Mouse (Mus musculus) midbrain, embryonic 11.5 days (tissue): ENCODE measurements around the gene Gimap8. TPM values are rescaled to one million over a fixed set of nuclear protein-coding genes. Genes with fewer than 3 reads are reported as not detected.

ENCODE experiments used
- ATAC-seq: fragments of 200-750 bp; cut with Nextera tagmentation; 2 replicates; pipeline ENCODE4 v1.8.0; 2017; ENCODE audit warnings: moderate TSS enrichment, moderate library complexity; ENCODE audit not compliant: low FRiP score
- DNase-seq: peaks from one replicate; pipeline ENCODE4 v3.0.0; 2015; ENCODE audit warnings: low spot score; ENCODE audit errors: missing footprints
- H3K27ac ChIP-seq: fragments of 300-500 bp; sonication (generic); 2 replicates; pipeline ENCODE4 v1.5.1; 2014; ENCODE audit warnings: low read depth, low read length
- H3K27me3 ChIP-seq: fragments of 300-500 bp; sonication (generic); 2 replicates; pipeline ENCODE4 v1.6.1; 2014; ENCODE audit warnings: mild to moderate bottlenecking, low read length, moderate library complexity, mixed read lengths; ENCODE audit not compliant: control insufficient read depth, insufficient read depth
- H3K36me3 ChIP-seq: fragments of 300-500 bp; sonication (generic); 2 replicates; pipeline ENCODE4 v1.6.1; 2014; ENCODE audit warnings: mild to moderate bottlenecking, low read length, moderate library complexity, mixed read lengths; ENCODE audit not compliant: control insufficient read depth, insufficient read depth
- H3K4me1 ChIP-seq: fragments of 300-500 bp; sonication (generic); 2 replicates; pipeline ENCODE4 v1.6.1; 2014; ENCODE audit warnings: low read length; ENCODE audit not compliant: control insufficient read depth, insufficient read depth
- H3K4me2 ChIP-seq: fragments of 300-500 bp; sonication (generic); 2 replicates; pipeline ENCODE4 v1.6.1; 2014; ENCODE audit warnings: mild to moderate bottlenecking, moderate library complexity
- H3K4me3 ChIP-seq: fragments of 300-500 bp; sonication (generic); 2 replicates; pipeline ENCODE4 v1.5.1; 2014; ENCODE audit warnings: low read depth, low read length
- H3K9ac ChIP-seq: fragments of 300-500 bp; sonication (generic); 2 replicates; pipeline ENCODE4 v1.6.1; 2014; ENCODE audit warnings: low read length
- H3K9me3 ChIP-seq: fragments of 300-500 bp; sonication (generic); 2 replicates; pipeline ENCODE4 v1.6.1; 2016; ENCODE audit warnings: low read length; ENCODE audit not compliant: control insufficient read depth
- WGBS: fragments of 180-500 bp; shearing (Covaris S2); extraction: QIAGEN DNeasy Blood & Tissue Kit; methylation state at CpG from one replicate; pipeline ENCODE4 v1.1.7; 2014; 5-methylcytosine and 5-hydroxymethylcytosine counted together
- polyA plus RNA-seq: library from polyadenylated mRNA; unstranded; fragments of >200 nt; fragmentation: Nextera tagmentation; extraction: Ambion mirVana; gene quantifications from 2 replicates; pipeline ENCODE4 v1.2.1, GENCODE M21; 2014

Gene Gimap8
- polyA plus RNA-seq, 1 experiment from 2014 or later = 0.25 TPM

DNA sequence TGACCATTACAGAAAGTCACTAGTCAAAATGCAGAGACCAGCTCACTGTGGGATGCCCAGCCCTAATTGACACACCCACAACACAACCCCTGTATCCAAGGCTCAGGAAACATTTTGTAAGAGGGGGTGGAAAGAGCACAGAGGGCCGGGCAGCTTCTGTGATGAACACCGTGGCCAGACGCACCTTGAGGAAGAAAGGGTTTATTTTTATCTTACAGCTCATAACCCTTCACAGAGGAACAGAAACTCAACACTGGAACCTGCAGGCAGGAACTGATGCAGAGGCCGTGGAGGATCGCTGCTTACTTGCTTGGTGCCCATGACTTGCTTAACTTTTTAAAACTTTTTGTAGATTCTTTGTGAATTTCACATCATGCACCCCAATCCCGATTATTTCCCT is 45.9 kb downstream of the Gimap8 start:
- Histone ChIP-seq H3K36me3 (no peaks in the 10 kb centered on the region), H3K4me1 (no peaks in the 10 kb centered on the region), H3K9me3 (no peaks in the 10 kb centered on the region), H3K4me3 (no peak overlapping the region), H3K27ac (no peak overlapping the region), H3K27me3 (no peaks in the 10 kb centered on the region), H3K9ac (no peak overlapping the region), H3K4me2 (no peak overlapping the region)
- DNase-seq = no peak
- no peak for ATAC-seq
- WGBS = 90% methylated on average over 6 of the region's 6 CpGs

DNA sequence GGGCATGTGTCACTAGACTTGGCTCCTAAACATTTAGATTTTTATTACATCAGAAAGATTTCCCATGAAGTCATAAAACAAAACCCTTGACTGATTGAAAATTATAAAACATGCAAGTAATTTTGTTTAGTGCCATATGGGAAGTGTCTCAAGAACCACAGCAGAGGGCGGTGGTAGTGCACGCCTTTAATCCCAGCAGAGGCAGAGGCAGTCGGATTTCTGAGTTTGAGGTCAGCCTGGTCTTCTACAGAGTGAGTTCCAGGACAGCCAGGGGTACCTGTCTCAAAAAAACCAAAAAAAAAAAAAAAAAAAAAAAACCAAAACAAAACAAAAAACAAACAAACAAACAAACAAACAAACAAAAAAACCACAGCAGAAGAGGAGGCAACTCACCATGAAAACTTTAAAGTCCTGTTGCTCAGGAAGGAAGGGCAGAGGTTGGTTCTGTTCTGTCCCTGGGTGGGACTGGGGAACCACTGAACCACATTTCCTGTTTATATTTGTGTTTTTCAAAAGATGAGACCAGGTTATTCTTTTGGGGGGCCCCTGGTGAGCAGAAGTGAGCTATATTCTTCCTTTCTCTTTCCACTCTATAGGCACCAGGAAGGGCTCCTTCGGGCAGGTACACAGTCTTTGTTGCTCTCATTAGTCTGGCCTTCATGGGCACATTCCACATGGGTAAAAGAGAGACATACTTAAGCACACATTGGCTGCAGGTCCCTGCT is 50.0 kb downstream of the Gimap8 start:
- no peak for ATAC-seq
- 81% methylated on average over 4 of the region's 4 CpGs for whole genome bisulfite sequencing

GRCm38 (mm10) chr6:48697555-48697930 is 50.5 kb downstream of the Gimap8 start:
- Histone ChIP-seq H3K36me3 (no peaks in the 10 kb centered on the region), H3K9me3 (no peaks in the 10 kb centered on the region), H3K9ac (no peak overlapping the region), H3K27me3 (no peaks in the 10 kb centered on the region), H3K27ac (no peak overlapping the region), H3K4me1 (no peaks in the 10 kb centered on the region), H3K4me2 (no peak overlapping the region), H3K4me3 (no peak overlapping the region)
- no peak for DNase-seq
- ATAC-seq = no peak
- WGBS = 73% methylated on average over 1 of the region's 1 CpGs

More for the DNA sequence above, 50.0 kb downstream of the Gimap8 start:
- no peaks in the 10 kb centered on the region for H3K9me3 ChIP-seq
- H3K4me2 ChIP-seq = no peak overlapping the region
- no peaks in the 10 kb centered on the region for H3K27me3 ChIP-seq
- H3K9ac ChIP-seq = no peak overlapping the region
- no peaks in the 10 kb centered on the region for H3K36me3 ChIP-seq
- no peak overlapping the region for H3K27ac ChIP-seq
- H3K4me1 ChIP-seq = no peaks in the 10 kb centered on the region
- no peak for DNase-seq
- no peak overlapping the region for H3K4me3 ChIP-seq

- Histone ChIP-seq H3K4me1 (no peaks in the 10 kb centered on the region), H3K27ac (no peak overlapping the region), H3K36me3 (no peaks in the 10 kb centered on the region), H3K27me3 (no peaks in the 10 kb centered on the region), H3K4me3 (no peak overlapping the region), H3K9me3 (no peaks in the 10 kb centered on the region), H3K9ac (no peak overlapping the region), H3K4me2 (no peak overlapping the region)
- ATAC-seq (no peak), DNase-seq (no peak)
- WGBS = 78% methylated on average over 7 of the region's 7 CpGs
These were observed 51.2 kb downstream of the Gimap8 start for GRCm38 (mm10) chr6:48698066-48698856.

DNA sequence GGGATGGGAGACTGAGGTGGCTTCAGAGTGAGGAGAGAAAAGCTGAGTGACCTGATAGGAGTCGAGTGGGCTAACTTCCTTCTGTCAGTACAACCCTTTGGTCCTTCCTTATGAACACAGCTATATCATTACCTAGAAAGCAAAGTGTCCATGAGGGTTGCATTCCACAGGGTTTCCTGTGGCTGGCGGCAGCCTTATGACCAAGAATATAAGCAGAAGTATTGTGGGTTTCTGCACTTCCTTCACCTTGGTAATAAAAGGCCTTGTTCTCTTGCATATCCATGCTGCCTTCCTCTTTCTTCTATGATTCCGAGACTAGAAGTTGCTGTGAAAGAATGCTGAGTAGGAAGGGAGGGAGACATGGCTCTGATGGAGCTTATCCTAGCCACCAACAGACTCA is 51.9 kb downstream of the Gimap8 start:
- Histone ChIP-seq H3K4me3 (no peak overlapping the region), H3K36me3 (no peaks in the 10 kb centered on the region), H3K9ac (no peak overlapping the region), H3K4me2 (no peak overlapping the region), H3K27me3 (no peaks in the 10 kb centered on the region), H3K9me3 (no peaks in the 10 kb centered on the region), H3K4me1 (no peaks in the 10 kb centered on the region), H3K27ac (no peak overlapping the region)
- ATAC-seq (no peak), DNase-seq (no peak)
- 89% methylated on average over 3 of the region's 3 CpGs for WGBS

GRCm38 (mm10) chr6:48700251-48701075 is 53.4 kb downstream of the Gimap8 start:
- no peaks in the 10 kb centered on the region for H3K9me3 ChIP-seq
- no peak overlapping the region for H3K27ac ChIP-seq
- H3K4me3 ChIP-seq = no peak overlapping the region
- H3K4me1 ChIP-seq = no peaks in the 10 kb centered on the region
- no peaks in the 10 kb centered on the region for H3K27me3 ChIP-seq
- H3K4me2 ChIP-seq = no peak overlapping the region
- no peak for DNase-seq
- H3K36me3 ChIP-seq = no peaks in the 10 kb centered on the region
- no peak for ATAC-seq
- WGBS = 61% methylated on average over 5 of the region's 5 CpGs
- no peak overlapping the region for H3K9ac ChIP-seq

- no peak overlapping the region for H3K27ac ChIP-seq
- H3K4me1 ChIP-seq = no peaks in the 10 kb centered on the region
- H3K4me2 ChIP-seq = no peak overlapping the region
- H3K4me3 ChIP-seq = no peak overlapping the region
- H3K9ac ChIP-seq = no peak overlapping the region
- 88% methylated on average over 7 of the region's 7 CpGs for WGBS
- ATAC-seq (no peak), DNase-seq (no peak)
- H3K36me3 ChIP-seq = no peaks in the 10 kb centered on the region
- H3K27me3 ChIP-seq = no peaks in the 10 kb centered on the region
- no peaks in the 10 kb centered on the region for H3K9me3 ChIP-seq
These were observed 55.1 kb downstream of the Gimap8 start for GRCm38 (mm10) chr6:48702146-48702545.

GRCm38 (mm10) chr6:48702601-48703000 is 55.6 kb downstream of the Gimap8 start:
- Histone ChIP-seq H3K27me3 (no peaks in the 10 kb centered on the region), H3K4me2 (no peak overlapping the region), H3K9me3 (no peaks in the 10 kb centered on the region), H3K36me3 (no peaks in the 10 kb centered on the region), H3K27ac (no peak overlapping the region), H3K9ac (no peak overlapping the region), H3K4me3 (no peak overlapping the region), H3K4me1 (no peaks in the 10 kb centered on the region)
- 81% methylated on average over 5 of the region's 5 CpGs for WGBS
- ATAC-seq (no peak), DNase-seq (no peak)

DNA sequence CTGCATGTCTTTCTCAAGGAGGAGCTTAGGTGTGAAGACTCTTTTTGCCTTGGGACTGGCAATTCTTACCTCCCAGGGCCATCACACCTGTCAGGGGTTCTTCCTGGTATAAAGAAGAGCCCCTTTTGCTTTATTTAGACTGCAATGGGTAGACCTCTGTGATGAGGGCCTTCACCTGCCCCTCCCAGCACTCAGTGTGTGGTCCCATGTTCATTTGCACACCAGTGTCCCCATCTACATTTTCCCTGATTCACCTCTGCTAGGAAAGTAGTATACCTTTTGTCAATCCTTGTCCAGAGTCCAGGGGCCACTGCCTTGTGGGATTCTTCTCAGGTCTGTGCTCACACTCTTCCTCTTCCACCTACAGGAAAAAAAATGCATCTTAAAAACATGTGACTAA is 57.1 kb downstream of the Gimap8 start:
- no peak for DNase-seq
- Histone ChIP-seq H3K36me3 (no peaks in the 10 kb centered on the region), H3K4me2 (no peak overlapping the region), H3K27ac (no peak overlapping the region), H3K27me3 (no peaks in the 10 kb centered on the region), H3K4me1 (no peaks in the 10 kb centered on the region), H3K9ac (no peak overlapping the region), H3K4me3 (no peak overlapping the region), H3K9me3 (no peaks in the 10 kb centered on the region)
- ATAC-seq = no peak
